Mouse (Mus musculus) kidney, postnatal 4 days (tissue): Measurements from ENCODE around the gene P2ry6.

Experiments
- DNase-seq, 2 experiments: peaks; one replicate each; pipeline ENCODE4 v3.0.0; 2021; ENCODE audit warnings: mixed read lengths in 2 of 2

Gene P2ry6

DNA sequence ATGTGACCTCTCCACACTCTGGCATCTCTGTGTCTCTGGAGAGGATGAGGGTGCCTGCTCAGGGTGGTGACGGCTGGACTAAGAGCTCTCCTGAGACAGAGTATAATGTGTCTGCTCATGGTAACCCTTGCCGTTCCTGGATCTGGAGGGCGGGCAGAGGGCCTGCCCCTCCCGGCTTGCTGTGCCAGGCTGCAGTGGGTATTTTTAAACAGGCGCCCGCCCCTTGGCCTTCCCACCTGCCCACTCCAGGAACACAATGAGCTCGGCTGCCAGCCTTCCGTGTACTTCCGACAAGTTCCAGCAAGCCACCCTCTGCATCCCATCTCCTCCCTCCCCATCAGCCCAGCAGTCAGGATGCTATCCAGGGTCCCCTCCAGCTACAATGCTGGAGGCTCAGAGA, 62.7 kb downstream of the P2ry6 start:
- peak in 1 of 2 experiments; percentile 57 for DNase-seq

DNA sequence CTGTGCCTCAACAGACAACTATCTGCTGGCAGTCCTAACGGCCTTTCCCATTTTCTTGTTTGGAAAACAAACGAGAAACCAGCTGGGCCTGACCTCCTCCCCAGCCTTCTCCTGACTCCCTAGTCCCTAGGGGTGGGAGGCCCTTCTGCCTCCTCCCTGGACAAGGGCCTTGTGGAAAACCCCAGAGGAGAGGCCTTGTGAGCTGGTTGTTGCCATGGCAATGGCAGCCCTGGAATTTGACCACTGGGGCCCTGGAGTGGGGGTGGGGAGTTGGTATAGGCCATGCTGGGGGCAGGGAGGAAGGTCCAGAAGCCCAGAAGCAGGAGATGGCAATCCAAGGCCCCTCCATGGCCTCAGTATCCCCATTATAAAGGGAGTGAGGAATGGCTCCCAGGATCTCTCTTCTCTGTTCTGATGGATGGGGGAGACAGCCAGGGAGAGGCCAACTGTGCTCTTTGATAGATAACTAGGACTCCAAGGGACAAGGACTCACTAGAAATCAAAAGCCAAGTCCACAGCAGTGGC, 63.1 kb downstream of the P2ry6 start:
- peak; percentile 77 to 86 for DNase-seq

DNA sequence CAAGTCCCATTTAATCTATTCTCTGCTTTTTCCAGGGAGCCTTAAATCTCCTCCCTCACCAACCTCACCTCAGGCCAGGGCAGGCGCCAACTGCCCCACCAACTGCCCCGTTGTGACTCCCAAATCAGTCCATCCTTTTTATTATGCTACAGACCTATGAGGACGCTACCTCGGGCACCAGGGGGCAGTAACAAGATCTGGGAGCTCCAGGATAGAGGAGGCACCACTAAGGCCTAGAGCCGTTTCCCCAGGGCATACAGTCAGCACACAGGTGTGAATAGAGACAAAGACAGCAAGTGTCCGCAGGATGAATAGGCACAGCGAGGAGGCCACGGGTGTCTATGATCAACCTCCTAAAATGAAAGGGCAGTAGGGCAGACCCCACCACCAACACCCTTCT, 65.9 kb downstream of the P2ry6 start:
- DNase-seq, result peak; percentile 78 to 84

DNA sequence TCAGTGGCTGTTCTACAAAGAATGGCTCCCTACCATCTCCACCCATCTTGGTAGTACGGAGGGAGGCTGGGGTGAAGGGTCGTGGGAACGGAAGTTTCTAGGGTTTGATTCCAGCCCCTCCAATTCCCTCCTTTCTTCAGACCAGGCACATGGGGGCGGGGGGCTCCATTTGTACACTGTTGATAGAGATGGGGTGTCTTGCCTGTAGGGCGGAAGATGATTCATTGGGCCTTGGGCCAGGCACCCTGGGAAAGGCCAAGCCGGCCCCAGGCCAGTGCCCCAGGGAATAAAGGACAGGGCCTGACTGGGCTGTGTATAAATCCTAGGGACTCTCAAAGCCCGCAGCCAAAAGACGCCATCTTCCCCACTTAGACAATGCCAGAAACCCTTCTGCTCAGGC, 66.4 kb downstream of the P2ry6 start:
- DNase-seq, result peak; percentile 54 to 67

DNA sequence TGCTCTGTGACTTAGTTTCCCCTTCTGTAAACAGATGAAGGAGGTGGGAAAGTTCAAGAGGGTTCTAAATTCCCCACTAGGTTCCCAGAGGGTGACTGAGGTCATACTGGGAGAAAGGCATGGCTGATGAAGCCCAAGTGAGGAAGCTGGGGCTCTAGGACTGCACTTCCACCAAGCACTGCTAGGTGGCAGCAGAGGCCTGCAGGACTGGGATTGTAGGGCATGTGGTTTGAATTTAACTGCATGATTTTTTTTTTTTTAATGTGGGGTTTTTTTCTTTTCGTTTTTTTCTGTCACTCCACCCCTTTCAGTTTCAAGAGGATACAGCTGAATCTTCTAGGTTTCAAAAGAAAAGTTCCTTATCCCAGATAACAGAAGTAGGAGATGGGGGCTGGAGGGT, 67.2 kb downstream of the P2ry6 start:
- DNase-seq, result peak; percentile 91 to 92

DNA sequence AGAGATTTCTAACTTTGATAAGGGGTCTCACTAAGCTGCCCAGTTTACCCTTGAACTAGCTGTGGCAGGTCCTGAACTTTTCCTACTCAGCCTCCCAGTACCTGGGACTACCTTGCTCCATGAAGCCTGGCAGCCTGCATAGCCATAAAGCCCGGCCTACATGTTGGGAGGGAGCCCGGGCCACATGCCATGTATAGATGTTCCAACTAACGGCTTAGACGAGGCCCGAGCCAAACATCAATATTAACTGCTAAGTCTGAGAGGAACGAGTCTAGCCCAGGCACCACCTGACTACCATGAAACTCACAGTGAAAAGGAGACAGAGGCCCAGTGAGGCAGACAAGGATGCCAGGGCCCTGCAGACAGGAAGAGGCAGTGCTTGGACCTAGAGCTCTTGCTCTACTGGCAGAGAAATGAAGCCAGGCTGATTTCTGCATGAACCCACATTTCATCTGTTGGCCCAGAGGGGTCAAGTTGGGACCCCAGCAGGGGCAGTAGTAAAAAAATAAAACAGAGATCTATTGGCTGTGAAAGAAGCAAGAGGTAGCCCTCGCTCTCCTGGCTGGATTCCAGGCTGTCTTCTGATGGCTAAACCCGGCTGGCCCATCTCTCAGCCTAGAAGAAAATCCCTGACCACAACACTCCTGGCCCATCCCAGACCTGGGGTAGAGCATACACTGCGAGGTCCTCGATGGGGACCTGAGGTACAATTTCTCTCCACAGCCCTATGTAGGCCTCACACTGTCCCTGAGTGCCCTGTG, 68.2 kb downstream of the P2ry6 start:
- DNase-seq, result no peak

DNA sequence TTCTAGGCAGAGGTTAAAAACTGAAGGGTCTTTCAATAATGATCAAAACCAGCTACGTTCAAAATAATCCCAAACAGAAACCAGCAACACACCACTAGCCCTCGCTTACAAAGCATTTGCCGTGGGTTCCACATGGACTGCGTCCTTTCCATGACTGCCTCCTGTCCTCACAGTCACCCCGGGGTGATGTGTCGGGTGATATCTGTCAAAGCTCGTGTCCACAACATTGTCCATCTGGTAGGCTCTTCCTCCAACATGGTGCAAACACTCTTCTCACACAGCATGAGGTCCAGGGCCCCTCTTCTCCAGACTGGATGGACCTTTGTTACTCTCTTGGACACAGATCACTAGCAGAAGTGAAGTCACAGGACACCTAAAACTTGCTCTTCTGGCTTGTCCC, 69.4 kb downstream of the P2ry6 start:
- DNase-seq, result no peak

DNA sequence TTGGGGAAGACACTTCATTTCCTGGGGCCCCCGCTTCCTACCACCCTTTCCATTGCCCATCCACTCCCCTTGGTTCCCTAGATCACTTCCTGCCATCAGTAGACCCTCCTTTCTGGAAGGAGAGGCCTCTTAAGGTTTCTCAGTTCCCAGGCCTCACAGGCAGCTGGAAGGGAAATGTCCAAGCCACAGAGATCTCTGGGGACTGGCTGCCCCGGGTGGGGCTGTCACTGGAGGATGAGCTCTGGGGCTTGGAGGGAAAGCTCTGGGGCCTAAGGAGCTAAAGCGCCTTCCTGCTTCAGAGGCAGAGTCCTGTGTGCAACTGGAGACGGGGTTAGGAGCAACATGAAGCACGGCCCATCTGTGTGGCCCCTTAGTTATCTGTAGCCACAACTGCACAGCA, 69.8 kb downstream of the P2ry6 start:
- no peak for DNase-seq

DNA sequence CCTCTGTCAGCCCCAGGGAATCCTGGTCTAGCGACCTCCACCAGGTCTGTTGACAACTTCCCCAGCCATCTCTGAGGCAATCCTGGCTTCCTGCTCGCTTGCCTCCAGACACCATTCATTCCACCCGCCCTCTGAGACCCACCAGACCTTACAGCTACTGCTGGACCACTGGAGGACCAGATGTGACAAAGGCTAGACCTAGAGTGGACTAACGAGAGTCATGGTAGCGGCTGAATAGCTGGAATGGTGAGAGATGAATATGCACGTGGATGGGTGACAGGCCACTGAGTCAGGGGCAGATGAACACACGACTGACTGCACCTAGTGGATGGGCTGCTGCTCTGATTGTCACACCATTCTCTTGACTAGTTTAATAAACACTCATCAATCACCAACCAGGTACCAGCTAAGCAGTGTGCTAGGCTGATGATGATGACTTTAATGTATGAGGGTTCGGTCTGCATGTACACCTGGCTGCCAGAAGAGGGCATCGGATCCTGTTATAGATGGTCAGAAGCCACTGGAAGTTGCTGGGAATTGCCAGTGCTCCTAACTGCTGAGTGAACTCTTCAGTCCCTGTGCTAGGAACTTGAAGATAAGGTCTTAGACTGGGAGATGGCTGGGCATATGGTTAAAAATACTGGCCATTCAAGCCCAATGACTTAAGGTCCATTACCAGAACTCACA, 71.9 kb downstream of the P2ry6 start:
- peak in 1 of 2 experiments; percentile 55 for DNase-seq

DNA sequence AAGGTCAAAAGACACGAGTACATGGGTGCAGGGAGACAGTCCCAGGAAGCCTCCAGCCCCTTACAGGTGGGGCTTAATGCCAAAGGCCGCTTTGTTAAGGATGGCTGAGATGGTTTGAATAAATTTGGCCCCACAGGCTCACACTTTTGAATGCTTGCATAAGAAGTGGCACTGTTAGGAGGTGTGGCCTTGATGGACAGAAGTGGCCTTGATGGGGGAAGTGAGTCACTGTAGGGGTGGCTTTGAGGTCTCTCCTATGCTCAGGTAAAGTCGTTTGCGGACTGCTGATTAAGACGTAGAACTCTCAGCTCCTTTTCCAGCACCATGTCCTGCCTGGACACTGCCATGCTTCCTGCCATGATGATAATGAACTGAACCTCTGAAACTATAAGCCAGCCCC, 76.6 kb downstream of the P2ry6 start:
- no peak for DNase-seq

DNA sequence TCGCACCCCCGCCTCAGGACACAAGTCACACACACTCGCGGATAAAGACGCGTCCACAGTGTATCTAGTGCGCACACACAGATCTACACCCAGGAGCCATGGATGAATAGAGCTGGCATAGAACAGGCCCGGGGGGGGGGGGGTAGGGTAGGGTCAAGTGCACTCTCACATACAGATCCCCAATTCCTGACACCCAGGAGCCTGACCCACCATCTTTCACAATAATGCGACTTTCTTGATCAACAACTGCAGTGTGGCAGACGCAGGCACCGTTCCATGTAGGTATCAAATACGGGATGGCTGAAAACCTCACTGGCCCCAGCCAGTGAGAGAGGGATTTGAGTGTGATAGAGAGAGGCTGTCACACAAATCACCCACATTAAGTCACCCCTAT, 79.6 kb downstream of the P2ry6 start:
- no peak for DNase-seq

DNA sequence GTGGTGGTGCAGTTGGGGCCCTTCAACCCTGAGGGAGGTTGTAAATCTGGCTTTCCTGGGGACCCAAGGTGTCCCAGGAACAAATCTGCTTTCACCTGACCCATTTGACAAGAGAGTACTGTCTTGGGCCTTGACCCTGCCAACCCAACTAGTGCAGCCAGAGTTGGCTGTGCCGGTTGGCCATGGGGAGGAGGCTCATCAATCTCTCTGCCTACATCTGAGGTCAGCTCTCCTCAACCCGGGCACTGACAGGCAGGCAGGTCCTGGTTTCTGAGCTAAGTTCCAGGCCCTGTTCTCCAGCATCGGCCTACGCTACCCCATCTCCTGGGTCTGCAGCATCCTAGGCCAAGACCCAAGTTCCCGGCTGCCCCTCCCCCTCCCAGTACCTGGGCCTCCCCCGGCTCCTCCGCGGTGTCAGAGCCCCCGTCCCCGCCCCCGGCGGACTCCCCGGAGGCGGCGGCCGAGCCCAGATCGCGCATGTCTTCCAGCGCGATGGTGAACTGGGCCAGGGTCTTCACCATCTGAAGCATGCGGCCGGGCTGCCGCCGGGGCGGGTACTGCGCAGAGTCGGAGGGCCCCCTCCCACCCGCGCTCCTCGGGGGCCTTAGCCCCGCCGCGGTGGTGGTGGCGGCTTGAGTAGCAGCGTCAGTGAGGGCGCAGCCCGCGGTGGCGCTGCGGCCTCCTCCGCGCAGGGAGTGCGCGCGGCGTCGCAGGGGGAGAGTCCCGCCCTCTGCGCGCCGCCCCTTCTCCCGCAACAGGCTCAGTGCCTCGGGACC, 80.2 kb downstream of the P2ry6 start:
- peak; percentile 49 to 66 for DNase-seq

DNA sequence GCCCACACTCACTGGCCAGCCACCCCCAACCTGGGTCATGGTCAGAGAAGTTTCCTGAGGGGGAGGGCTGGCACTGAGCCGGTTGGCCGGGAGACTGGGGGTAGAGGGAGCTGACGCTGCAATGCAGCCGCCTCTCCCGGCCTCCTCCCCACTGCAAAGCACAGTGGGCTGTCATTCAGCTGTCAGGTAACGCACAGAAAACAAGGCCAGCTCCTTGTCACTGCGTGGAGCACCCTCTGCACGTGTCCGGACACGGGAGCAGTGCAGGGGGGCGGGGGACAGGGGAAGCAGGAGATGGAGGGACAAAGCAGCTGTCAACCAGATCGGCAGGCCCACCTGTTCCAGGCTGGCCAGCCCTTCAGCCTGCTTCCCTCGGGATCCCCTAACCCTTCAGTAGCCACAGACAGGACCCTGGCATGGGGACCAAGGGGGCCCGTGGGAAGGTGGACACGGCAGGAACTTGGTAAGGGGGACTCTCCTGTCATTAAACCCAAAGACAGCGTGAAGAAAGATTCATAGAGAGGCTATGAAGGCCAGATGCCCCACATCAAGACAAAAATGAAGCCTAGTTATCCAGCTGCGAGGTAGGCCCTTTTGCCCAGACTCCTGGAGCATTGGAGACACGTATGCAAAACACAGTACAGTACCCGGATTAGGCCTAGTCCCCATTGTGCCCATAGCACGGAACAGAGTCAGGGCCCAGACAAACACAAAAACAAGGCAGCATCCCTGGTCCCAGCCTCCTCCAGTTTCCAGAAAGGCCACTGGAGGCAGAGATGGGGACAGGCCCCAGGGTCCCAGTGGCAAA, 81.0 kb downstream of the P2ry6 start:
- DNase-seq, result peak; percentile 69 to 76
